Mouse (Mus musculus): ENCODE data around the gene Khdrbs2. TPM values are rescaled to one million over a fixed set of nuclear protein-coding genes. Genes with fewer than 3 reads are reported as not detected.
A peak's percentile ranks its signal among the peaks of the same experiment; 100 is the strongest.
"Not testable (repeated sequence)": the region's sequence is repeated elsewhere in the genome, so short reads cannot be mapped to it uniquely, and the experiment has no call there.

The Khdrbs2 gene
- total RNA-seq, 2 experiments from 2014 or later: 14.1 to 15.2 TPM

DNA sequence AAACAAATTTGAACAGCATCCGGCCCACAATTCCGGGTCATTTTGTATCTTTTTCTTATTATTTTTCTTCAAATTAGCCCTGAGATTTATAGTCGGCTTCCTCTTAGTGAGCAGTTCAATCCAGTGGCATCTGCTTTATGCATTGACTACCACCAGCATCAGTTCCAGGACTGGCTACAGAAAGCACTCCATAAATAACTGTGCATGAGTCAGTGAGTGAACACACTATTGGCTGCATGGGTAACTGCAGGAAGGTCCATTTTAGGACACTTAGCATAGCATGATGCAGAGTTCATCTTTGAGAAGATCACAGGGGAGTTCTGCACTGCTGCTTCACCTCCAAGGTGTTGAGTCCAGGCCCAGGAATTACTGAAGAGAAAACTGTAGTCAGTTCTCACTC is 258.0 kb downstream of the Khdrbs2 start:
- DNase-seq (ENCODE audit: extremely low spot score in 1 of 2, low spot score in 2 of 2): no peak
- intact Hi-C loops (cut with DNase I): loop anchor here (10.0 kb wide), 1 partner anchor 256 kb away; the partner anchor contains the start of gene Khdrbs2

DNA sequence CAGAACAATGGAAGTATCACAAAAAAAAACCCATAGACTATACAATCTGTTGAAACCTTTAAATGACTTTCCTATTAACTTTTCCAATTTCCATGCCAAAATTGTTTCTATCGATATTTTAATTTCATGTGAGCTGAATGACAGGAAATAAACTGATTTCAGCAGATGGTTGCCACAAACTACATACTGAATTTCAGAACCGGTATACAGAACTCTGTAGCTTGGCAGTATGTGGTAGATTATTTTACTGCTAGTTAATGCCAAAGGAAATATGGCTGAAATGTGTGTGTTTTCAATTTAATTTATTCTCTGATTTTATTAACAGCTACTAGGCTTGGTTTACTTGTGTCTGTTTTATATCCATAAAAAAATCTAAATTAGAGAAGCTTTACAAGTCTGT is 260.6 kb downstream of the Khdrbs2 start:
- intact Hi-C loops (cut with DNase I): loop anchor here (10.0 kb wide), 1 partner anchor 258 kb away; the partner anchor contains the start of gene Khdrbs2
- DNase-seq (ENCODE audit: extremely low spot score in 1 of 2, low spot score in 2 of 2): no peak

DNA sequence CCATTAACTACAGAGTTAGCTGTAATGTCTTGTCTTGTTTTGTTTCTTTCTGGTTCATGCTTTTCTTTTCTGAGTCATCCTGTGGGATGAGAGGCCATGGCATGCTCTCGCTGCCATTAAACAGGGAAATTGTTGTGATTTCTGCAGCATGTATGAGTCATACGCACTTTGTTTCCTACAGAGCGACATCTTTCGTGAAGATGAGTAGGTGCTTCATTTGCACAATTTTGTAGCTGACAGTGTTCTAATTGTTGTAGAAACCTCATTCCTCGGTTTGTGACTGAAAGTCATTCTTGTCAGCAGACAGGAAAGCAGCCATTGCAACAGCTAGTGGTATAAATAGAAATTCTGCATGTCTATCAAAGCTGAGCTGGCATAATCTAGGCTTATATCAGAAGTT is 271.4 kb downstream of the Khdrbs2 start:
- no peak for DNase-seq (ENCODE audit: extremely low spot score in 1 of 2, low spot score in 2 of 2)
- intact Hi-C loops (cut with DNase I): no loop called here

DNA sequence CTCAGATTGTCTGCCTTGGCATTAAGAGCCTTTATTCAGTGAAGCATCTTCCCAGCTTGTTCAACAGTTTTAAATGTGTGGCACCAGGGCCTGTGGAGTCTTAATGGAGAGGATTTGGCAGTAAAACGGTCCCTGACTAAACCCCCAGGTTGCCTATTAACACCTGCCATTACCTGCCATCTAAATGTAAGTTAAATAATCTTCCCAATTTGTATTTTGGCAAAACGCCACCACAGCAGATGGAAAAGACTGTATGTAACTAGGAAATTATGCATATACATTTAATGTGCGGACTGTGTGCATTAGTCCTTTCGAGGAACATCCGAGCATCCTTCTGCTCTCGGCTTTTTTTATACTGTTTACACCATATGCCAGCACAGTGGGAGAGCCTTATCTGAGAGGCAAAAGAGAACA is 290.6 kb downstream of the Khdrbs2 start:
- DNase-seq (ENCODE audit: extremely low spot score in 1 of 2, low spot score in 2 of 2): peak in 1 of 2 experiments; percentile 48
- intact Hi-C loops (cut with DNase I): no loop called here

DNA sequence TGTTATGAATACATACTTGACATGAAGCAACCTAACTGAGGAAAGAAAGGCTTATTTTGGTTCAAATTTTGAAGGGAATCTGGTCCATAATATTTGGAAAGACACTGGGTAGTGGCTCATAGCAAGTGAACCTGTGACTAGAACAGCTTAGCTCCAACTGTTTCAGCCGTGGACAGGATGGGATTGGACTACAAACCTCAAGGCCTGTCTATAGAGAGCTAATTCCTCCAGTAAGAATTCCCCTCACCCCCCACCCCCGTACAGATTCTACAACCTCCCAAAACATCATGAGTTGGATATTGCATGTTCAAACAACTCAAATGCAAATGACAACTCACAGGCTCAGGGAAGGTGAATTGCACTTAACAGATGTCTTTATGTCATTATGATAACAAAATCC is 298.5 kb downstream of the Khdrbs2 start:
- DNase-seq (ENCODE audit: extremely low spot score in 1 of 2, low spot score in 2 of 2): no peak
- intact Hi-C loops (cut with DNase I): no loop called here

DNA sequence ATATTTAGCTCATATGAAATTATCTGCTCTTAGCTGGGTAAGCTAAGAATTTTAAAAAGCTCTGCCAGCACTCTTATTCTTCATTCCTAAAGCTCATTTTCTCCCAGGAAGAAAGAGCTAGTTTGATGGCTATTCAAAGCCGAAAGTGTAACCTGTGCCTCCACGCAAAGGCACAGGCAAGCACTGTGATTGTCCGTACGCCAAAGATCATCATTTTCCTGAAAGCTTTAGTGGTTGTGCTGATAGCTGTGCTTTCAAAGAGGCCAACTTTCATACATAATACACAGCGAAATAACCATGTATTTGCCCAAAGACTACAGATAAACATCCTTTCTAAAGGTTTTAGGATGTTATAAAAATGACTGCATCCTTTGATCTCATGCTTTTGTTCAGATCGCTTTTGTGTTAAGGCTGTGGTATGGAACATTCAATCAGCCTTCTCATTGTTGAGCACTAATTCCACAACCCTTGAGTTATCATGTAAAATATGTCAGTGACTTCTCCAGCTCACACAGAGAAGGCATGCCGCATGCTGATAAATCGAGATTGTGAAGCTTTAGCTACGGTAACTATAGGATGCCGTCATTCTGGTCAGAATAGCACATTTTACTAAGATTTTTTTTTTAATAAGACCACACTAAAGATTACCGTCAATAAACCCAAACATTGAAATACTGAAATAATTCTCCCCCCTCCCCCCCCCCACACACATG is 299.1 kb downstream of the Khdrbs2 start:
- intact Hi-C loops (cut with DNase I): no loop called here
- no peak for DNase-seq (ENCODE audit: extremely low spot score in 1 of 2, low spot score in 2 of 2)

DNA sequence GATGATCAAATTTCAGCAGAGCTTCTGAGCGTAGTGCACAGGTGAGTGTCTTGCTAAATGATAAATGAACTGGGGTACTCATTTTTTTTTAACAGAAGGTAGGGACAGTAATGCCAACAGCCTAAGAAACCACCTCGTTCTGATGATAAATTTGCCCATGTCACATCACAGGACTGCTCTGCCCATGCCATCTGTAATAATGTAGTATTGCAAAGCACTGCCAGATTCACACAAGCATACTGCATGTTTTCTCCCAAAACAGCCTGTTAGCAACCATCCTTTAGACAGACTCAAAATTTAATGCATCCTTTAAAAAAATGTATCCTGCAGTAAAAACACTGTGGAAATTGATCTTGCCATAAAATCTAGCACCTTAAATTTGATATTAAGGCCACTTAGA is 315.4 kb downstream of the Khdrbs2 start:
- DNase-seq (ENCODE audit: extremely low spot score in 1 of 2, low spot score in 2 of 2): no peak
- intact Hi-C loops (cut with DNase I): no loop called here

DNA sequence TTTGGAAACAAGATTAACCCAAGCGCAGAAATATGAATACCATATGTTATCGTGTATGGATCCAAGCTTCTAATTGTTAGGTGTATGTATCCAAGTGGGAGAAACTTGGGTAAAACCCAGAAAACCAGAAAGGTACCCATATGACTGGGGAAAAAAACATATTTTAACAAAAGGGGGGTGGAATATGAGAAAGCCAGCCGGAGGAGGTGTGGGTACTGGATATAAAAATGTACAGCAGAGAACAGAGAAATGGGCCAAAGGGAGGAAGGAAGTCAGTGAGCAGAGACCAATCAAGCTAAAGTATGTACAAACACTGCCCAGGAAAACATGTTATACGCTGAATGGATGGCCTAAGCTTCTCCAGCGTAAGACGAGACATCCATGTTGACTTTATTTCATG is 330.9 kb downstream of the Khdrbs2 start:
- DNase-seq (ENCODE audit: extremely low spot score in 1 of 2, low spot score in 2 of 2): no peak
- intact Hi-C loops (cut with DNase I): no loop called here

DNA sequence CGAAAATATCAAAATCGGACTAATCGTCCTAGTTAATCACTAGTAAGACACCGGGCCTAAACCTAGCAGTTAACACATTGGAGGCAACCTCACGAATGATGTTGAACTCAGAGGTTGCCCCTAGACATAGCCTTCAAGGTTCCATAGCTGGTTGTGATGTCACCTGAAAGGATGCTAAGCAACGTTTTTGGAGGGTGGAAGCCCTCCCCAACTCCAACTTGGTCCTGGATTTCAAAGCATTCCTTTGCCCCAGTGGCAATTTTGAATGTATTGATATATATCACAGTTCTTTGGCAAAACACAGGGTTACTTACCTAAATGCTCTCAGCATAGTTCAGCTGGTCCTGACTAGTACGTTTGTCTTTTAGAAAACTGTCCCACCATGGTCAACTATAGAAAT is 374.7 kb downstream of the Khdrbs2 start, which contains the start of gene Gm5415:
Gene Gm5415 (minus strand): TSS at position 101 of the 400 bp plus-strand sequence.
- DNase-seq (ENCODE audit: extremely low spot score in 1 of 2, low spot score in 2 of 2); intact Hi-C loops (cut with DNase I): not testable (repeated sequence)

DNA sequence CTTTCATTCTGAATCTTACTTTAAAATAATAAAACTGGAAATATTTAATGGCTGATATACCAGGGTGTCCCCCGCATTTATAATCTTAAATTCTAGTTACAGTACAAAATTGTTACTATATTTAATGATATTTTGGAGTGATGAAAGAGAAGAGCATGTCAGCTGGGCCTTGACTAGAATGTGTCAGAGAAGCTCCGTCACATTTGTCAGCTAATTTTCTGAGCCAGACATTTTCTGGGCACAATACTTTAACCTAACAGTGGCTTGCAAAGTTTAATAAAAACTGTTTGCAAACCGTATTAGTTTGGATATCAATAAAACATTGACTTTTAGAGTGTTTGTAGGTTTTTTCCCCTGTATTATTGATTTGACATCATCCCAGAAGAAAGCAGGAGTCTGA is 380.9 kb downstream of the Khdrbs2 start:
- no peak for DNase-seq (ENCODE audit: extremely low spot score in 1 of 2, low spot score in 2 of 2)
- intact Hi-C loops (cut with DNase I): loop anchor here (5.0 kb wide), 1 partner anchor 381 kb away; the partner anchor contains the start of gene Khdrbs2

DNA sequence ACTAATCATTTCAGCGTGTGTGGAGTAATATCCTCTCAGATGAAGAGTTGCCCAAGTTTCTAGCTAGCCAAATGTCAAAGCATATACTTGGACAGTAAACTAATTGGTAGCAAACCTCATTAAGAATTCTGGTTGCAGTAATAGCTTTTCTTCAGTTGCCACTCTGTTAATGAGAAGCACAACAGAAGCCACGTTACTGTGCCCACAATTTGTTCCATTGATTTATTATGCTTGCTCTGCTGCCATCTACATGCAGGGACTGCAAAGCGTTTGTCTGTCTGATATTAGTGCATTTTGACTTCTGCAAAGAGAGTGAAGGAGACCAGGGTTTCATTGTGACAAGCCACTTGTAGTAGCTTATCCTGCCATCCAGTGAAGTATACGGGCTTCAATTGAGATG is 381.4 kb downstream of the Khdrbs2 start:
- intact Hi-C loops (cut with DNase I): loop anchor here (5.0 kb wide), 1 partner anchor 382 kb away; the partner anchor contains the start of gene Khdrbs2
- DNase-seq (ENCODE audit: extremely low spot score in 1 of 2, low spot score in 2 of 2): peak in 1 of 2 experiments; percentile 13

DNA sequence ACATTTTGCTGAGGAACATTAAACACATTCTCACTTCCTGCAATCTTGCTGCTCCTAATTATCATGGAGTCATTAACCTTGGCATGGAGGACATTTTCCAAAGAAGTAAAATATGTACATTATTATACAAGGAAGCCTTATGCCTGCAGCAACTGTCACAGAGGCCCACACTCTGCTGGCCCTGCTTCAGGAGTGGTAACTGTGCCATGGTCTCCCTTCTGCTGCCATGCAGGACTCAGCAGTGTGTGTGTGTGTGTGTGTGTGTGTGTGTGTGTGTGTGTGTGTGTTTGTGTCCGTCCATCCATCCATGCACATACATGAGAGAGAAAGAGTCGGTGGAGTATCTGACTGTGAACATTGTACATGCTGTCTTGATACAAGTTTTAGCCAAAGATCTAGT is 396.4 kb downstream of the Khdrbs2 start:
- no peak for DNase-seq (ENCODE audit: extremely low spot score in 1 of 2, low spot score in 2 of 2)
- intact Hi-C loops (cut with DNase I): no loop called here

DNA sequence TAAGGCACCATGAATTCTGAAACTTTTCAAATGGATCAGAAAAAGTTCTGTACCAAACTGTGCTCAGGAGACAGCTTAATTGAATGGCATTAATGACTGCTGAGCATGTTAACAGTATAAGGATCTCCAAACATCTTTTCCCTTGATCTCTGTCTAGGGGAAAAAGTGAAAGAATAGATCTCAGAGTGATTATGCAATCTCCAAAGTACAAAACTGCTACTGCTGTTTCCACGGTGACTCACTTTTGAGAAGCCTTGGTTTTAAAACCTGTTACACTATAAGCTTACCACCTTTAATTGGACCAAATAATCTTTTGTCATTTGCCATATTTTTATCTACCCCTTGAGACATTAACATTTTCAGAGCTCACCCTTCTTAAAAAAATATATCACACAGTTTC is 453.5 kb downstream of the Khdrbs2 start:
- intact Hi-C loops (cut with DNase I): no loop called here
- DNase-seq (ENCODE audit: extremely low spot score in 1 of 2, low spot score in 2 of 2): no peak

DNA sequence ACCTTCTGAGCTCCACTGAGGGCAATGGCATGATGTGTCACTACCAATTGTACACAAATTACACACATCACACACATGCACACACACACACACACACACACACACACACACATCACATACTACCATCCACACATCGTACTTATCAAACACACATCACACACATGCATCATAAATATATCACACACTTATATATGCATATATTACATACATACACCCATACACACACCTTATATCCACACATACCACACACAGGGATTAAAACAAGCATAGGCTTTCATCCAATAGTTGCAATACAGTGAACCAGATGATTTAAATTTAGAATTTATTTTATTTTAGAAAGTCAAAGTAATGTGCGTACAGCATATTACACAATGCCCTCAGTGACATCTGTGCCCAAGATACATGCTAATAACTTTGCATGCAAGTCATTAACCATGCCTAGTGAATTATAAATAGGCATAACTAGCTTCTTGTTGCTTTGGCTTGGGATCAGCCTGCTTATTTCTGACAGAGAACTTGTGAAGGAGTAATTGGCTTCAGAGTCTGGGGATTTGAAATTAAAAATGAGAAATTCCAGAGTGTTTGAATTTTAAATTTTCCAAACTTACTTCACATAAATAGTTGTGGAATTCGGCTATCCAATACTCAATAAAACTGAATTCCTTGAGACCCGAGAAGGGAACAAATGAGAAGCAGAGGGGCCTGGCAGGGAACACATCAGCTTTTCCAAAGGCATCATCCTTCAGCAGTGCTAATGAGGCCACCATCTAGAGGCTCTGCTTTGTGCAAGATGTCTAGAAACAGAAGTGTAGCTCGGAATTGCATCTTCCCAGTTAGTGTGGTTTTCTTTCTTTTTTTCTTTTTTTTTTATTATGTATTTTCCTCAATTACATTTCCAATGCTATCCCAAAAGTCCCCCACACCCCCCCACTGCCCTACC is 460.2 kb downstream of the Khdrbs2 start:
- intact Hi-C loops (cut with DNase I): no loop called here
- DNase-seq (ENCODE audit: extremely low spot score in 1 of 2, low spot score in 2 of 2): peak in 1 of 2 experiments; percentile 42

DNA sequence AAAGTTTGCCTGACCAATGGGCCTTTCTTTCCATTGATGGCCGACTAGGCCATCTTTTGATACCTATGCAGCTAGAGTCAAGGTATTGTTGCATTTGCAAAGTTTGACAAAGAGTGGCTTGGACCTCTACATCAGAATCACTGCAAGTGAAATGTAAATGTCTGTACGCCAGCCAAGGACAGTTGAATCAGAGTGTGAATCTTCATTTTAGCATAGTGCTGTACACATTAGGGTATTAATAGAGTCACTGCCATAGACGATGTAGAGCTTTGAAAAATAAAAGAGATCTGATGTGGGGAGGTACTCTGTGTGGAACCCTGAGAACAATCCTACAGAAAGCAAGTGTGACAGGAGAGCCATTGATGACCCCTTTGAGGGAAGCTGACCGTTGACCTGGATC is 460.9 kb downstream of the Khdrbs2 start:
- no peak for DNase-seq (ENCODE audit: extremely low spot score in 1 of 2, low spot score in 2 of 2)
- intact Hi-C loops (cut with DNase I): no loop called here

DNA sequence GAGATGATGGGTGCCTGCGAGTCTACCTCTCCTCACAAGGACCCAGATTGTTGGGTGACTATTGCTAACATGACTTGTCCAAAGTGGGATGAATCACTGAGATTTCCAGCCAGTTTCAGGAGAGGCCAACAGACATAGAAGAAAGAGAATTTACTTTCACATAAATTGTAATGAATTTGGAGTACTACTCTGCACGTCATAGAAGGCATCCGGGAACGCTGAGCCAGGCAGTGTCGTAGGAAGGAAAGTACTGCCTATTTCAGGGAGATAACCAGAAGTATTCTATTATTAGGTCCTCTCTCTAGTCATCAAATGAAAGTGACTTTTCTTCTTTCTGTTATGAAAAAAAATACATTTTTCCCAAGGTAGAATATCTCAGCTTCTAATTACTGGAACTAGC is 466.6 kb downstream of the Khdrbs2 start:
- intact Hi-C loops (cut with DNase I): no loop called here
- no peak for DNase-seq (ENCODE audit: extremely low spot score in 1 of 2, low spot score in 2 of 2)

DNA sequence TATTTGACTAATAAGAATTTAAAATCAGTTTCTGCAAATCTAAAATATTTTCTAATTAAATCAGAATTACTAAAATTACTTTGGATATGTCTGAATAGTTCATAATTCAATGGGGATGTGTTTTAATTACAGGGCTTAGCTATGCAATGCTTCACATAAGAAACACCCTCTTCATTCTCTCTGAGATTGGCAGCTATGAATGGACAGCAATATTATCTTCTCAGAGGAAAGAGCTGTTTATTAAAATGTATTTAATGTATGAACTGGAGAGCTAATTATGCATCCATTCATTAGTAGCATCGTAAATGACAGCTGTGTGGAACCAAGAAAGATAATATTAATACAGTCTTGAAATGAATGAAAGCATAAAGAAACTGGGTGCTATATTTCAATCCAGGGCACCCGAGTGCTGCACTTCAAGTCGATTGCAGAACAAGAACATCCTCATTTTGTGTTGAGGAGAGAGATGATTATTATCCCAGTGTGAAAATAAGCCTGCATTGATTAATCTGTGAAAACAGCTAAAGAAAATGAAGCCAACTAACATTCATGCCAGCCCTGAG is 477.2 kb downstream of the Khdrbs2 start:
- intact Hi-C loops (cut with DNase I): no loop called here
- no peak for DNase-seq (ENCODE audit: extremely low spot score in 1 of 2, low spot score in 2 of 2)

DNA sequence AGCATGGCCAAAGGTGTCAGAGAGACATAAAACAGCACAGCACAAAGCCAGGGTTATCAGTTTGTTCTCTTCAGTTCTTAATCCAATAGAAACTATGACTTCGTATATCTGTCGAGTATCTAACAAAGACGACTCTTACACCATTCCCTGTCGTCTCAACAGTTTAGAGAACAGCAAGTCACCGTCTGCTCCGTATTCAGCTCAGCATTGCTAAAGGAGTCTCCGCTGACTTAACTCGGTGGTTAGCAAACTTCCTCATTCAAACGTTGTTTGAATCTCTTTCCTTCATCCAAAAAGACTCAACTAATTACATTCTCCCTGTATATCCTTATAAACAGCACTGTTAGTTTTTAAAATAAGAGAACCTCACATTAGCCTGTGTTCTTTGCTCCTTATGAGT is 521.3 kb downstream of the Khdrbs2 start:
- intact Hi-C loops (cut with DNase I): no loop called here

DNA sequence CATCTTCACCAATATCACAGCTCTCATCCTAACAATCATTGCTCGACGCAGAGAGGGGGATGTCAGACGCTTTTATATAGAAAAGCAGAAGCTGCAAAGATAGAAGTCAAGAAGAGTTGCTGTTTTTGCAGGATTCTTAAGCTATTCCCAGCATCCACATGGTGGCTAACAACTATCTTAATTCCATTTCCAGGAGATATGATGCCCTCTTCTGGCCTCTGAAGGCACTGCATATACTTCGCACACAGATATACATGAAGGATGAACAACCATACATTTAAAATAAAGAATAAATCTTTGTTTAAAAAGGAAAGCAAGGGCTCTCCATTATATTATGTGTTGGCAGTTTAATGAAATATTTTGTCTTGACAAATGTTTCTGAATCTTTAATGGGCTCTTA is 527.6 kb downstream of the Khdrbs2 start:
- intact Hi-C loops (cut with DNase I): no loop called here
- DNase-seq (ENCODE audit: extremely low spot score in 1 of 2, low spot score in 2 of 2): no peak

More for the DNA sequence above, 521.3 kb downstream of the Khdrbs2 start:
- DNase-seq (ENCODE audit: extremely low spot score in 1 of 2, low spot score in 2 of 2): no peak
